19 mouse cellular contexts compared by ENCODE assay signal in the genomic region with DNA sequence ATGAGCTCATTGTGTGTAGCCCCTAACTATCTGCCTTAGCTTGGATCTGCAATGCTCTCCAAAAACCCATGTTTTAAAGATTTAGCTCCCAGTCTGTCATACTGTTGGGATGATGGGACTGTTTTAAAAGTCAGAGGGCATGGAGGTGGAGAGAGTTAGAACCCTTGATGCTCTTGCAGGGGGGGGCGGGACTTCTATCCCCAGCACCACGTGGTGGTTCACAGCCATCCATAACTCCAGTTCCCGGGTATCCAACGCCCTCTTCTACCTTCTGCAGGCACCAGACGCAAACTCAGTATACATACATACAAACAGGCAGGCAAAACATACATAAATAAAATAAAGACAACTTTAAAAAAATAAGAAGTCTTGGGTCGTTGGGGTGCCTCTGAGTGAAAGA. TPM values are rescaled to one million over a fixed set of nuclear protein-coding genes. Genes with fewer than 3 reads are reported as not detected.
A peak's percentile ranks its signal among the peaks of the same experiment; 100 is the strongest.
DNase-seq lines count a peak whose midpoint lies in the region; TF ChIP-seq lines count a peak whose summit lies in the region.
"Had no signal": no experiment of that assay in that cellular context is flagged by ENCODE, and none has a peak within 500 bp of the region (broad histone marks: within the 10 kb centered on the region; RNA-seq: fewer than 3 reads in every experiment).

No protein-coding gene starts in this region.

- intact Hi-C loops in left cerebral cortex, adult 2 months (cut with DNase I), result loop anchor here (10.0 kb wide), 1 partner anchor 151 kb away; no protein-coding TSS in a partner anchor

- H3K27ac ChIP-seq in left cerebral cortex, adult 2 months, result peak overlapping the region; percentile 97
- H3K27ac ChIP-seq: embryonic facial prominence, embryonic 15.5 days; gastrocnemius, adult 2 months had no signal

- no peak for TF ChIP-seq CTCF in left cerebral cortex, adult 2 months (IDR thresholded peaks at IDR 0.05)

- DNase-seq in cerebellum, adult 9-10 months, result peak; percentile 37
- DNase-seq in cerebellum, adult 18-20 months, result no peak
- no peak for DNase-seq in left cerebral cortex, adult 2 months (ENCODE audit: extremely low spot score in 1 of 2, low spot score in 2 of 2)
- no peak for DNase-seq in left cerebral cortex, adult 18-20 months (ENCODE audit: low spot score in 2 of 2)
- peak; percentile 68 for DNase-seq in ES-CJ7 (ENCODE audit: low read depth, low spot score)
- DNase-seq in spleen, adult 12 weeks (ENCODE audit: low spot score), result no peak
- no peak for DNase-seq in kidney, adult 9 months
- DNase-seq: adrenal gland, postnatal 14 days; B cell, adult 2 months; cerebellum, adult 11-12 months; gastrocnemius, adult 2 months; gastrocnemius, postnatal 25 days; heart, postnatal 36 days had no signal

- no peak overlapping the region; the same call in 1 of the 2 replicates for H3K4me3 ChIP-seq in left cerebral cortex, adult 2 months
- H3K4me3 ChIP-seq: erythroblast, embryonic 14.5 days had no signal

RNA-seq across cellular contexts. Expression of gene Spats1, which starts 1.5 kb away (rescaled TPM):
- 1 to 10 TPM; 5.5 to 5.8 TPM for total RNA-seq in left cerebral cortex, adult 2 months (2021)
- total RNA-seq in left cerebral cortex, adult 18-20 months (2021), result 1 to 10 TPM; 4.7 to 6.2 TPM
- total RNA-seq: adrenal gland, adult 18-20 months; adrenal gland, postnatal 14 days; gastrocnemius, adult 2 months; gastrocnemius, postnatal 25 days had no signal

RNA-seq across cellular contexts. Expression of gene Aars2, which starts 33.0 kb away (rescaled TPM):
- total RNA-seq in left cerebral cortex, adult 2 months (2021), result 10 to 100 TPM; 27.2 to 29.1 TPM
- 10 to 100 TPM; 24.1 to 25.6 TPM for total RNA-seq in left cerebral cortex, adult 18-20 months (2021)

RNA-seq across cellular contexts. Expression of gene Cdc5l, which starts 40.1 kb away (rescaled TPM):
- 10 to 100 TPM; 55.4 to 57.6 TPM for total RNA-seq in left cerebral cortex, adult 2 months (2021)
- 10 to 100 TPM; 60.8 to 61.4 TPM for total RNA-seq in left cerebral cortex, adult 18-20 months (2021)

RNA-seq across cellular contexts. Expression of gene Tcte1, which starts 49.6 kb away (rescaled TPM):
- 1 to 10 TPM; 1.1 to 1.3 TPM for total RNA-seq in left cerebral cortex, adult 2 months (2021)
- 1 to 10 TPM in 1 of 2 experiments, under 1 TPM in 1; 0.94 to 1.4 TPM for total RNA-seq in left cerebral cortex, adult 18-20 months (2021)
- total RNA-seq: adrenal gland, adult 18-20 months; adrenal gland, postnatal 14 days; G1E; gastrocnemius, adult 2 months; gastrocnemius, postnatal 25 days; granulocyte monocyte progenitor cell, adult 5-6 weeks; heart, adult 8-10 months; heart, postnatal 36 days had no signal

Comparison
In these comparisons a context has a peak if more than half of its experiments do, and no peak if none do; other contexts are left out.
1. DNase-seq: peak in cerebellum, adult 9-10 months (single experiment) and ES-CJ7 (single experiment); none in cerebellum, adult 18-20 months (0 of 2), left cerebral cortex, adult 2 months (0 of 2), left cerebral cortex, adult 18-20 months (0 of 2), spleen, adult 12 weeks (single experiment) and kidney, adult 9 months (single experiment).